Mouse (Mus musculus): ENCODE data around the gene Banf2. TPM values are rescaled to one million over a fixed set of nuclear protein-coding genes. Genes with fewer than 3 reads are reported as not detected.

The Banf2 gene
- total RNA-seq (2023): not detected

GRCm38 (mm10) chr2:144032664-144033063 lies at the start of gene Banf2:
TSS of gene Banf2 (plus strand) at chr2:144033059.

GRCm38 (mm10) chr2:144011080-144011551 lies 21.7 kb upstream of the Banf2 start, which contains the start of gene Rrbp1:
TSS of gene Rrbp1 (minus strand) at chr2:144011263.

Other genes starting within 250 kb of the Banf2 start
- under 1 TPM; 0.46 to 0.66 TPM for gene Bfsp1, start 169.9 kb upstream of the Banf2 start, total RNA-seq (2023)
- gene Dstn, start 117.7 kb upstream of the Banf2 start, total RNA-seq (2023): 100 to 1,000 TPM; 357 to 374 TPM
- gene Rrbp1, start 21.8 kb upstream of the Banf2 start, total RNA-seq (2023): 100 to 1,000 TPM; 179 to 192 TPM
- gene Mgme1, start 237.6 kb downstream of the Banf2 start, total RNA-seq (2023): 1 to 10 TPM; 4.8 to 5.6 TPM
- 100 to 1,000 TPM in 1 of 2 experiments, 10 to 100 TPM in 1; 96.9 to 107 TPM for gene Snx5, start 237.8 kb downstream of the Banf2 start, total RNA-seq (2023)